Mouse (Mus musculus): ENCODE measurements around the gene Borcs6.

DNA sequence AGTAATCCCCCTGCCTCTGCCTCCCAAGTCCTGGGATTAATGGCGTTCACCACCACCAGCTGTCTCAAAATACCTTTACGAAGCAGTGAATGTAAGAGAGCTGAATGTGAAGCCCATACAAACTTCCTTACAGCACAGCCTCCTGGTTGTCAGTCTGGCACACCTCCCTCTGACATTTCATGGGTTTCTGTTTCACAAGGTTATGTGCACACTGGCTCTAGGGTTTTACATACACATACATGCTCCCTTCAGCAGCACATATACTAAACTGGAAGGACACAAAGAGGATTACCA is 15.2 kb downstream of the Borcs6 start:
- TF ChIP-seq POLR2A (IDR thresholded peaks at IDR 0.05; ENCODE audit: low read depth, low read length) (no peak), CTCF (IDR thresholded peaks at IDR 0.05; ENCODE audit: extremely low read depth, insufficient read depth, insufficient read length, insufficient replicate concordance) (no peak)

Measured in spleen, adult 2 months (tissue).